Mouse (Mus musculus): ENCODE results near the gene Tekt4. TPM values are rescaled to one million over a fixed set of nuclear protein-coding genes. Genes with fewer than 3 reads are reported as not detected.

Tekt4 gene
- polyA plus RNA-seq, 1 experiment, result not detected

DNA sequence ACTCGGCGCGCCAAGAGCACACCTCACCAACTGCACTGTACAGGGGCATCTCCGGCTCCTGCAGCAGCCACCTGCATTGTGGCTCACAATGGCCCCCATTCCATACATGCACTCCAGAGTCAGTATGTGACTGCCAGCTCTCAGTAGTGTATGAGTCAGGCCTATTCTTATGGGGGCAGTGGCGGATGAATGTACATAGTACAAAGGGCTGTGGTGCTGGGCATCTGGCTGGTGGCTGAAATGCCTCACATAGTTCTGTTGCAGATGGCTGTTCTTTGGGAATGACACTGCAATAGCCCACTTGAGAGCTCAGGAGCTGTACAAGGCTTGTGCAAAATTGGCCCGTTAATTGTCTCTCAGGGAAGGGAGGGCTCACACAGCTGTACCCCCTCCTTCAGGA is 27.7 kb downstream of the Tekt4 start:
- no peak for TF ChIP-seq GATA1 (IDR thresholded peaks at IDR 0.05; ENCODE audit: low read length)

DNA sequence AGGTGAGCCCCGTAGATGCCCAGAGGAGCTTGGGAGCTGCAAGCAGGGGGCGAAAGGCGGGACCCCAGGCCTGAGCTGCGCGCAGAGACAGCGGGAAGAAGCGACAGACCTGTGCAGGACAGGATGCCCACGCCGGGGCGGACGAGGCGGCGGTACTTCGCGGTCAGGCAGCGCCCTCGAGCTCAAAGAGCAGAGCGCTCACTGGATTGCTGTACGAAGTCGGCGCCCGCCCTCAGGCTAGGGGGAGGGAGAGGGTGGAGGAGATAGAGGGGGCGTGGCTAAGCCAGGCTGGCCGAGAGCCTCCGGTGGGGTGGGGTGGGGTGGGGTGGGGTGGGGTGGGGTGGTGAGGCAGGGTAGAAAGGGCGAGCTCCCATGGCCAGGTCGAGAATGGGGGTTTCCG is 42.6 kb downstream of the Tekt4 start, which contains the start of gene Sstr5:
TSS of gene Sstr5 (minus strand) at position 276 of the 400 bp plus-strand sequence.
- no peak for TF ChIP-seq GATA1 (IDR thresholded peaks at IDR 0.05; ENCODE audit: low read length)

DNA sequence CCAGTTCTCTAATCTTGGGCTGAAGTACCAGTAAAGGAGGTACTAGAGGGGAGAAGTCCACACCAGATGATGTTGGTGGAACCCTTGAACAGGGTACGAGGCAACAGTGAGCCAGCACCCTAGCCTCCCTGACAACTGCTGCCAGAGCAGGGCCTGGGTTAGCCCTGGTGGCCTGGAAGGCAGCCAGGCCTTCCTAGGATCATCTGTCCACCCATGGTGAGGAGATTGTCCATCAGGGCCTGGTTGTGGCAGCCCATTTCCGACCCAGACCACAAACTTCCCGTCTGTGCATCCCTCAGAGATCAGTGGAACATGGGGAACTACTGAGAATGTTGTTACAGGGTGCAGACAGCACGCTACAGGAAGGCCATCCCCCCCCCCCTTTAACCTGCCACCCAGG is 48.2 kb downstream of the Tekt4 start:
- TF ChIP-seq GATA1 (IDR thresholded peaks at IDR 0.05; ENCODE audit: low read length), result no peak

DNA sequence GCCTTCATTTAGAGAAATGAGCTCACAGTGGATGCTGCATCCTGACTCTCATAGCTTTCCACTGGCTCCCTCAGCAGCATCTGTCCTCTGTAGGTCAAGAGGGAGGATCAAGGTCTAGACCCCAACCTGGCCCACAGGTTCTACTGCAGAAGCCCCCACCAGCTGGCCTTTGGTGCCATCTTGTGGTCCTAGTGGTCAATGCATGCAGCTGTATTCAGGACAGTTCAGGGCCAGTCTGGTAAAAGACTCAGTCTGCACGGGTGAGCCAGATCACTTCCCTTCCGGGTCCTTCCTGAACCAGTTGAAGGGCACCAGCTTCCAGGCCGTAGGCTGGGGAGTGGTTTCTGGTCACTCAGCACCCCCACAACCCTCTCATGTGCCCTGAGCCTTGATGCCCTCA is 53.4 kb downstream of the Tekt4 start:
- TF ChIP-seq GATA1 (IDR thresholded peaks at IDR 0.05; ENCODE audit: low read length), result no peak

DNA sequence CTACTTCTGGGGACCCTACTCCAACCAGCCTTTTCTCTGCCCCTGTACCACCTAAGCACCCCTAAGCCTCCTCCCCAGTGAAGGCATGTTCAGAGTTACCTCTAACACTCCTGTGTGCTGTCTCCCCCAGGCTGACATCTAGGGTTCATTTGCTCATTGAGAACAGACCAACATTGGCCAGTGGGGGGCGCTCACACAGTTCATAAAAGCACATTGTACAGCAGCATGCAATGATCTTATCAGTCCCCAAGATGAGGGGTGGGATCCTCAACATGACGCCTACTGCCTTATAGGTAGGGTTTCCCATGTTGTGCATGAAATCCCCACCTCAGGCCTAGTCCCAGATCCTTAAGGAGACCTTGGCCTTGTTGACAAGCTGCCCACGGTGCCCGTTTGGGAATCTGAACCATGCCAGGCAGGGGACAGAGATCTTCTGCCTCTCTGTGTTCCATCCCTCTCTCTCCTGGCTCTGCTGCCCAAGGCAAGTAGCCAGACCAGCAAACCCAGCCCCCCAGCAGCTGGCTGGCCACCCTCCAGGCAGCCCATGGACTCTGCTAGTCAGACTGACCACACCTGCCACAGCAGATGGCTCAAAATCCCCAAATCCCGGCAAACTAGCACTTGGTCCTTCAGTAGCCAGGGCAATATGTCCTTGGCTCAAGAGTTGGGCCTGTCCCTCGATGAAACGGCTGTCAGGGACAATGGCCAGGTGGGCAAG is 54.6 kb downstream of the Tekt4 start:
- no peak for TF ChIP-seq GATA1 (IDR thresholded peaks at IDR 0.05; ENCODE audit: low read length)

DNA sequence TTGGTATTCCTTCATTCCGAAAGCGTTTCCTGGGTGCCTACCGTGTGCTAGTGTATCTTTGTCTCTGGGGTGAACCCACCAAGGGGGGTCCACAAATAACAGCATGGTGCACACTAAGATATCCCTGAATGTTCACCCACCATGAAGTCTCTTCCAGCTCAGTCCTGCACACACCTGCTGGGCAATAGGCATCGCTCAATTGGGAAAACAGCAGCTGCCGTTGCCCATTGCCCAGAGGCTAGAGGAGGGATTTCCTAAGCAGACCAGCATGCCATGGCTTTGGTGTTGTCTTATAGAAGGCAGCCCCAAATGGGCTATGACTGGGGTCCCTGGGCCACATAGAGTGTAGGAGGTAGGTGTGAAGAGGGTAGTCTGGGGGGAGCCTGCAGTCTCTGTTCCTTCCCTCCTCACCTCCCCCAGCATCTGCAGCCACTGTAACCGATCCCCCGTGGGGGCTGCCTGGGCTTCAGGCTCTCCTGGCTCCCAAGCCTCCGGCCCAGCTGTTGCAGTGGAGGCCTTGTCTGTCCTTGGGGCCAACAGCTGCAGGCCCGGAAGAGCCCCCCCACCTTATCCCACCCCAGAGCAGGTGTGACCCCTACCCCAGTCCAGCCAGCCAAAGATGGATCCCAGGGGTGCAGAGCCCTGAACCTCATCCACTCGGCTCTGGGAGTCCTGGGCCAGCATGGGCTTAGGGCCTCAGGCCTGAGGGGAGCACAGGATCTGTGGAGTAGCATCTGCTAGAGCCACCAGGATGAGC is 55.8 kb downstream of the Tekt4 start:
- no peak for TF ChIP-seq GATA1 (IDR thresholded peaks at IDR 0.05; ENCODE audit: low read length)

DNA sequence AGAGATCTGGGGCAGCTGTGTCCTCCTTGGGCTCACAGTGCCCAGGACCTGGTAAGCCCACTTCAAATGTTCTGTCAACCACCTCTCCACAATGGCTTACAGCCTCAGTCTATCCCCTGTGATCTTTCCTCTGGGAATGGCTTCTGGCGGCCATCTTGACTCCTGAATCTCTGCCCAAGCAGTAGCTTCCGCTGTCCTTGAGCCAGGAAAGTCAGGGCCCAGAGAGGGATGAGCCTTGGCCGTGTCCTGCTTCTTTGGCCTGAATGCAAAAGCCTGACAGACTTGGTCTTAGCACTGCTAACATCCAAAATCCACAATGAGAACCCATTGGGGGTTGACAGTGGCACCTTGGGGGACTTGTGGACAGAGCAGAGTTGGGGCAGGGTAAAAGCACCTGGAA is 57.5 kb downstream of the Tekt4 start:
- no peak for TF ChIP-seq GATA1 (IDR thresholded peaks at IDR 0.05; ENCODE audit: low read length)

DNA sequence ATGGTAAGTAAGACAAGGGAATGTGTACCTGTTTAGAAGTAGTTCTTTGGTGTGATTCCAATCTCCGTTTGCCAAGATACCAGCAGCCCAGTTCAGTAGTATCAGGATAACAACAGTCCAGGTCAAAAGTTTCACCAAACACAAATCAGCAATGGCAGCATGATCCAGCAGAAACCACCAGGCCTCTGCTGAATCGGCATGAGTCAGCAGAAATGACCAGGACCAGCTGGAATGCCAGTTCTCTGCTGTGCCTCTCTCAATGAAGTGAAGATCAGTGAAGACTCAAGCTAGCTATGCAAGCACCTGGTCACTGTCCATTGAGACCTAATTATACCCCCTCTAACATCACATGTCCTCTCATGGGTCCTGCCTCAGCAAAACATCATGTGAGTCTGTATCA is 59.6 kb downstream of the Tekt4 start:
- no peak for TF ChIP-seq GATA1 (IDR thresholded peaks at IDR 0.05; ENCODE audit: low read length)

DNA sequence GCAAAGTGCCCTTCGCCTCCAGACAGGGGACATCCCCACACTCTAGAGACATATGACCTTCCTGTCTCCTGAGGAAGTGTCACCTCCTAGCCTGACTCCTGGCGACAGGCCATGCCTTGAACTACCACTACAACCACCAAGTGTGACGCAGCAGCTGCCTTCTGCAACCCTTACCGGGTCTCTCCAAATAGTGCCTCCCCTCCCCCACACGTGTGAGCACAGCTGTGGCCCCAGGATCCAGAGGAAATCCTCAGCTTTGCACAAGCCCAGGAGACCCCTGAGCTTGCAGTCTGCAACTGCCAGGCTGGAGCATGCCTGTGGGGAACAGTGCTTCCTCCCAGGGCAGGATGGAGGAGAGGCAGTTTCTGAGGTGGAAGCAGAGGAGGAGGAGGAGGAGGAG is 61.9 kb downstream of the Tekt4 start:
- TF ChIP-seq GATA1 (IDR thresholded peaks at IDR 0.05; ENCODE audit: low read length), result no peak

DNA sequence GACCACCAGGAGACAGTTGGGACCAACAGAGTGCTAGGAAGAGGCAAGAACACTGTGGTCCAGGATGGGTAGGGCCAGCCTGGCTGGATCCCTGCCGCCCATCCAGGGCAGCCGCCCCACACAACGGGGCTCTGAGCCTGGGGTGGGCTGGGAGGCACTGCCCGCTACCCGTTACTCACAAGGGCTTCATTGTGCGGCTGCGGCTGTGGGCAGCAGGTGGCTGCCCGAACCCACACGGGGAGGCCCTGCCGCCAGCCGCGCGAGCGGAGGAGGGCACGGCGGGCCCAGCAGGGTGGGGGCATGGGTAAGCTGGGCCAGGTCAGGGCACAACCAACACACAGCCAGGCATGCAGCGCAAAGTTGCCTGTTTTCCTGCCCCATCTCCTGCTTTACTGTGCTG is 63.7 kb downstream of the Tekt4 start:
- TF ChIP-seq GATA1 (IDR thresholded peaks at IDR 0.05; ENCODE audit: low read length), result no peak

DNA sequence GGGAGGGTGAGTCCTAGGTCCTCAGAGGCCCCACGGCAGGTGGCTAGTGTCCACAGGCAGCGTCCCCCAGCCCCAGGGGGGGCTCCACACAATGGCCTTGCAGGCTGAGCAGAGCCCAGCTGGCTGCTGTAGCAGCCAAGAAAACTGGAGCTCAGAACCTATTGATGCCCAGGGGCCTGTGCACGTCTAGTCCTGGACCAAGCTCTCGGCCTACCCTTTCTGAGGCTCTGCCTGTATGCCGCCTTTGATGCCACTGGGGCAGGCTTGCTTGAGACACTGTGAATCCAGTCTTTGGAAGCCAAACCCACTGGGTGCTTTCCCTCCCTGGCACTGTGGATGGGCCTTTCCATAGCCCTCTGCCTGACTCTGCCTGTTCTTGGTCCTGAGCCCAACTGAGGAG is 65.1 kb downstream of the Tekt4 start:
- TF ChIP-seq GATA1 (IDR thresholded peaks at IDR 0.05; ENCODE audit: low read length), result no peak

DNA sequence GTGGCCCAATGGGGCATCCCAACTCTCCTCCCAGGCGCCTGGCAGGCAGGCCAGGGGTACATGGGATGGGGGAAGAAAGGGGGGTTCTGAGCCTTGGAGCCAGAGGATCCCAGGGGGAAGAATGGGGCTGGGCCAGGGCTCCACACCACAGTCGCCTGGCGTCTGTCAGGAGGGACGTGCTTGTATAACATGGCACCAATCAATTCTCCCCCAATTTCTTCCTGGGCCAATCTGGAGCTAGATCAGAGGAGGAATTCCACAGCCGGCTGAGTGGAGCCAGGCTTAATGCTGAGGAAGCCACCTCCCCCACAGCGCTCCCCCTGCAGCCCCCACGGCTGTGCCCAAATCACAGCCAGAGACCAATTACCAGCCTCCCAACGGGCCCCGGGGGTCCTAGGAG is 66.1 kb downstream of the Tekt4 start:
- TF ChIP-seq GATA1 (IDR thresholded peaks at IDR 0.05; ENCODE audit: low read length), result no peak

DNA sequence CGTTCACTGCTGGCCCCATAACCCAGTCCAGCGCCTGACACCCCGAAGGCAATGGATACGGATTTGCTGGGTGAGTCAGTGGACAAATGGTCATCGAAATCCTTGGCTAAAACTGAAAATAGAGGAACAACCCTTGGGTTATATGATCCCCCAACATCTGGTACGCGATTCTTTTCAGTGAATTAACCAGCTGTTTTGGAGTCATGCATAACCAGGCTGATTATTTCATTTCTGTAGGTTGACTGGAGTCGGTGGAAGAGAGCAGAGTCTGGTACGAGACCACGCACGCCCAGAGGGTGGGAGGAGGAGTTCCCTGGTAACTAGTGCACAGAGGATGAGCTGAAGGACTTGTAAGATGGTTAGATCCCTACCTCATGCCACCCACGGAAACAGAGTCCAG is 67.7 kb downstream of the Tekt4 start:
- no peak for TF ChIP-seq GATA1 (IDR thresholded peaks at IDR 0.05; ENCODE audit: low read length)

Other genes starting within 250 kb of the Tekt4 start
- 6.4 and 14.9 TPM in 2 replicates for gene Gnptg, start 214.5 kb upstream of the Tekt4 start, polyA plus RNA-seq (2012)
- 25.1 and 27.6 TPM in 2 replicates for gene Tsr3, start 214.4 kb upstream of the Tekt4 start, polyA plus RNA-seq (2012)
- gene Baiap3, start 198.3 kb upstream of the Tekt4 start, polyA plus RNA-seq (2012), result 0.09 TPM in 1 of 2 replicates, not detected in the other
- gene Ube2i, start 180.0 kb upstream of the Tekt4 start, polyA plus RNA-seq (2012), result 421 and 607 TPM in 2 replicates
- gene Prss34, start 156.2 kb upstream of the Tekt4 start, polyA plus RNA-seq (2012), result not detected in 2 replicates
- not detected in 2 replicates for gene Prss28, start 146.0 kb upstream of the Tekt4 start, polyA plus RNA-seq (2012)
- gene Prss29, start 136.0 kb upstream of the Tekt4 start, polyA plus RNA-seq (2012), result not detected in 2 replicates
- not detected in 2 replicates for gene Tpsab1, start 109.1 kb upstream of the Tekt4 start, polyA plus RNA-seq (2012)
- gene Tpsb2, start 88.3 kb upstream of the Tekt4 start, polyA plus RNA-seq (2012), result not detected in 2 replicates
- not detected in 2 replicates for gene Tpsg1, start 85.3 kb upstream of the Tekt4 start, polyA plus RNA-seq (2012)
- gene Cacna1h, start 20.8 kb upstream of the Tekt4 start, polyA plus RNA-seq (2012), result not detected in 2 replicates
- gene Sstr5, start 42.7 kb downstream of the Tekt4 start, polyA plus RNA-seq (2012), result not detected in 2 replicates
- not detected in 2 replicates for gene Sox8, start 116.1 kb downstream of the Tekt4 start, polyA plus RNA-seq (2012)
- 16.3 and 16.6 TPM in 2 replicates for gene Lmf1, start 124.5 kb downstream of the Tekt4 start, polyA plus RNA-seq (2012)